Mouse (Mus musculus) erythroblast, embryonic 14.5 days (primary cell): ENCODE measurements around the gene Dnaja1. TPM values are rescaled to one million over a fixed set of nuclear protein-coding genes. Genes with fewer than 3 reads are reported as not detected.

Experiments
- H3K27me3 ChIP-seq: 2 replicates; pipeline ENCODE4 v1.6.1; 2012; ENCODE audit warnings: inconsistent platforms; ENCODE audit not compliant: control insufficient read depth
- H3K36me3 ChIP-seq: 2 replicates; pipeline ENCODE4 v1.6.1; 2012; ENCODE audit warnings: mild to moderate bottlenecking, inconsistent platforms; ENCODE audit not compliant: control insufficient read depth
- H3K4me1 ChIP-seq: 2 replicates; pipeline ENCODE4 v1.6.1; 2012; ENCODE audit warnings: inconsistent platforms; ENCODE audit not compliant: control insufficient read depth
- H3K4me3 ChIP-seq: replicated peaks from 2 replicates; pipeline ENCODE3; 2012; ENCODE audit warnings: moderate library complexity, mild to moderate bottlenecking, inconsistent platforms
- H3K9me3 ChIP-seq: 2 replicates; pipeline ENCODE4 v1.6.1; 2012; ENCODE audit warnings: low read length, inconsistent platforms, mixed read lengths; ENCODE audit not compliant: control insufficient read depth
- GATA1 ChIP-seq: IDR thresholded peaks from 2 replicates; pipeline ENCODE4 v1.6.1; 2012; ENCODE audit warnings: low read length, inconsistent platforms, mixed read lengths
- TAL1 ChIP-seq: IDR thresholded peaks from 3 replicates; pipeline ENCODE4 v1.6.1; 2012; ENCODE audit warnings: low read length, inconsistent platforms, mixed read lengths
- polyA plus RNA-seq: library from polyadenylated mRNA; stranded (reverse); fragments of >175 nt; gene quantifications from 2 replicates; pipeline ENCODE4 v1.2.3, GENCODE M21; 2012

Dnaja1 gene
- polyA plus RNA-seq, 1 experiment: 3.9 TPM

GRCm38 (mm10) chr4:40725141-40725540, 3.2 kb downstream of the Dnaja1 start:
- no peak for TF ChIP-seq GATA1
- no peak for TF ChIP-seq TAL1
- Histone ChIP-seq H3K4me3 (peak overlapping the region; percentile 16), H3K9me3 (no peaks in the 10 kb centered on the region), H3K36me3 (peaks cover 63% of the 10 kb centered on the region), H3K27me3 (no peaks in the 10 kb centered on the region), H3K4me1 (peaks cover 56% of the 10 kb centered on the region)

- Histone ChIP-seq H3K9me3 (no peaks in the 10 kb centered on the region), H3K4me3 (no peak overlapping the region), H3K27me3 (no peaks in the 10 kb centered on the region), H3K36me3 (peaks cover 67% of the 10 kb centered on the region), H3K4me1 (peaks cover 56% of the 10 kb centered on the region)
- TF ChIP-seq TAL1: no peak
- TF ChIP-seq GATA1: no peak
Measured at GRCm38 (mm10) chr4:40725554-40725953, 3.6 kb downstream of the Dnaja1 start.

GRCm38 (mm10) chr4:40727247-40727646, 5.3 kb downstream of the Dnaja1 start:
- no peaks in the 10 kb centered on the region for H3K9me3 ChIP-seq
- H3K36me3 ChIP-seq: peaks cover 84% of the 10 kb centered on the region
- H3K4me1 ChIP-seq: peaks cover 42% of the 10 kb centered on the region
- no peak overlapping the region for H3K4me3 ChIP-seq
- no peaks in the 10 kb centered on the region for H3K27me3 ChIP-seq
- TF ChIP-seq GATA1 (no peak), TAL1 (no peak)

GRCm38 (mm10) chr4:40731262-40731661, 9.3 kb downstream of the Dnaja1 start:
- peaks cover 10% of the 10 kb centered on the region for H3K4me1 ChIP-seq
- H3K4me3 ChIP-seq: no peak overlapping the region
- H3K27me3 ChIP-seq: no peaks in the 10 kb centered on the region
- TF ChIP-seq TAL1: no peak
- TF ChIP-seq GATA1: no peak
- H3K36me3 ChIP-seq: peaks cover 96% of the 10 kb centered on the region
- no peaks in the 10 kb centered on the region for H3K9me3 ChIP-seq

GRCm38 (mm10) chr4:40735351-40735750, 13.4 kb downstream of the Dnaja1 start:
- H3K9me3 ChIP-seq: no peaks in the 10 kb centered on the region
- H3K4me3 ChIP-seq: no peak overlapping the region
- no peak for TF ChIP-seq GATA1
- TF ChIP-seq TAL1: no peak
- peaks cover 93% of the 10 kb centered on the region for H3K36me3 ChIP-seq
- H3K4me1 ChIP-seq: no peaks in the 10 kb centered on the region
- H3K27me3 ChIP-seq: no peaks in the 10 kb centered on the region

- Histone ChIP-seq H3K4me1 (peaks cover 16% of the 10 kb centered on the region), H3K9me3 (no peaks in the 10 kb centered on the region), H3K36me3 (peaks cover 35% of the 10 kb centered on the region), H3K27me3 (peaks cover 8% of the 10 kb centered on the region), H3K4me3 (peak overlapping the region; percentile 80)
- TF ChIP-seq GATA1: no peak
- no peak for TF ChIP-seq TAL1
Measured at GRCm38 (mm10) chr4:40757157-40757779, 35.3 kb downstream of the Dnaja1 start.

GRCm38 (mm10) chr4:40757780-40758420, 36.0 kb downstream of the Dnaja1 start, which contains the start of gene Smu1:
Smu1 (minus strand) TSS chr4:40757923.
- peaks cover 28% of the 10 kb centered on the region for H3K36me3 ChIP-seq
- peak within 1 kb of the TSS; percentile 80 for H3K4me3 ChIP-seq
- TF ChIP-seq GATA1 (no peak), TAL1 (no peak)
- H3K4me1 ChIP-seq: peaks cover 16% of the 10 kb centered on the region
- H3K27me3 ChIP-seq: peaks cover 8% of the 10 kb centered on the region
- no peaks in the 10 kb centered on the region for H3K9me3 ChIP-seq

GRCm38 (mm10) chr4:40759876-40760275, 37.9 kb downstream of the Dnaja1 start:
- peaks cover 16% of the 10 kb centered on the region for H3K4me1 ChIP-seq
- no peak overlapping the region for H3K4me3 ChIP-seq
- no peak for TF ChIP-seq GATA1
- no peak for TF ChIP-seq TAL1
- H3K36me3 ChIP-seq: peaks cover 9% of the 10 kb centered on the region
- no peaks in the 10 kb centered on the region for H3K9me3 ChIP-seq
- H3K27me3 ChIP-seq: peaks cover 13% of the 10 kb centered on the region

- no peak overlapping the region for H3K4me3 ChIP-seq
- TF ChIP-seq TAL1 (no peak; the same call in 2 of the 3 replicates), GATA1 (no peak)
- peaks cover 36% of the 10 kb centered on the region for H3K4me1 ChIP-seq
Measured at GRCm38 (mm10) chr4:40774279-40775259, 52.6 kb downstream of the Dnaja1 start.

More at GRCm38 (mm10) chr4:40774279-40775259, 52.6 kb downstream of the Dnaja1 start:
- Histone ChIP-seq H3K36me3 (no peaks in the 10 kb centered on the region), H3K9me3 (no peaks in the 10 kb centered on the region), H3K27me3 (no peaks in the 10 kb centered on the region; the same call in 1 of the 2 replicates)
